In genomic region chr11:57827048-57827914, GRCm38 (mm10) we compare ENCODE assay signal across 10 mouse cellular contexts. TPM values are rescaled to one million over a fixed set of nuclear protein-coding genes. Genes with fewer than 3 reads are reported as not detected.
DNase-seq lines count a peak whose midpoint lies in the region; ATAC-seq and TF ChIP-seq lines count a peak whose summit lies in the region.
"Had no signal": no experiment of that assay in that cellular context is flagged by ENCODE, and none has a peak within 500 bp of the region (broad histone marks: within the 10 kb centered on the region; RNA-seq: fewer than 3 reads in every experiment).

No protein-coding gene starts in this region.

- H3K36me3 ChIP-seq in heart, embryonic 12.5 days = no peaks in the 10 kb centered on the region
- H3K36me3 ChIP-seq in hindbrain, embryonic 12.5 days = no peaks in the 10 kb centered on the region
- no peaks in the 10 kb centered on the region for H3K36me3 ChIP-seq in midbrain, embryonic 16.5 days (ENCODE audit: control insufficient read depth, insufficient read depth, low read length)

- H3K9me3 ChIP-seq in heart, embryonic 12.5 days (replicated peaks) = no peaks in the 10 kb centered on the region
- H3K9me3 ChIP-seq in hindbrain, embryonic 12.5 days (replicated peaks) = no peaks in the 10 kb centered on the region
- H3K9me3 ChIP-seq in midbrain, embryonic 16.5 days (replicated peaks; ENCODE audit: control insufficient read depth, low read length, poor library complexity, severe bottlenecking) = no peaks in the 10 kb centered on the region

- H3K4me1 ChIP-seq in heart, embryonic 12.5 days (replicated peaks) = peaks cover 28% of the 10 kb centered on the region
- no peaks in the 10 kb centered on the region for H3K4me1 ChIP-seq in bone marrow macrophage, adult 2 months (ENCODE audit: control insufficient read depth, insufficient read depth, low read length)
- H3K4me1 ChIP-seq in hindbrain, embryonic 12.5 days = peaks cover 7% of the 10 kb centered on the region
- H3K4me1 ChIP-seq in midbrain, embryonic 16.5 days (ENCODE audit: control insufficient read depth, insufficient read depth, low read length) = peaks cover 6% of the 10 kb centered on the region

- no peak for TF ChIP-seq POLR2A in bone marrow macrophage, adult 2 months (IDR thresholded peaks at IDR 0.05; ENCODE audit: borderline replicate concordance, low read depth, low read length)

- H3K9ac ChIP-seq in heart, embryonic 12.5 days = peak overlapping the region; percentile 80
- H3K9ac ChIP-seq in hindbrain, embryonic 12.5 days = peak overlapping the region; percentile 38; the same call in 1 of the 2 replicates
- no peak overlapping the region for H3K9ac ChIP-seq in midbrain, embryonic 16.5 days (ENCODE audit: low read depth, low read length)

- peak overlapping the region; percentile 80 for H3K4me2 ChIP-seq in heart, embryonic 12.5 days
- H3K4me2 ChIP-seq in hindbrain, embryonic 12.5 days (replicated peaks) = peak overlapping the region; percentile 44
- peak overlapping the region; percentile 47 for H3K4me2 ChIP-seq in midbrain, embryonic 16.5 days (ENCODE audit: low read length)

- peaks cover 43% of the 10 kb centered on the region for H3K27me3 ChIP-seq in heart, embryonic 12.5 days (replicated peaks)
- H3K27me3 ChIP-seq in hindbrain, embryonic 12.5 days = peaks cover 85% of the 10 kb centered on the region
- H3K27me3 ChIP-seq in midbrain, embryonic 16.5 days (ENCODE audit: control insufficient read depth, insufficient read depth, low read depth, low read length) = peaks cover 38% of the 10 kb centered on the region

- no peak for ATAC-seq in heart, embryonic 12.5 days (ENCODE audit: insufficient number of reproducible peaks, low FRiP score)
- ATAC-seq in hindbrain, embryonic 12.5 days (ENCODE audit: low FRiP score) = no peak
- ATAC-seq in midbrain, embryonic 16.5 days = no peak
- no peak for ATAC-seq in erythroid progenitor cell, adult 5-6 weeks (replicated peaks; ENCODE audit: low FRiP score, poor library complexity, severe bottlenecking)

- under 1% methylated on average over 41 of the region's 41 CpGs for WGBS in heart, embryonic 12.5 days
- under 1% methylated on average over 39 of the region's 41 CpGs for WGBS in hindbrain, embryonic 12.5 days
- under 1% methylated on average over 41 of the region's 41 CpGs for WGBS in midbrain, embryonic 16.5 days

- peak overlapping the region; percentile 60 for H3K4me3 ChIP-seq in heart, embryonic 12.5 days
- H3K4me3 ChIP-seq in bone marrow macrophage, adult 2 months (ENCODE audit: insufficient read depth, low read length) = peak overlapping the region; percentile 35
- peak overlapping the region; percentile 27 for H3K4me3 ChIP-seq in hindbrain, embryonic 12.5 days
- H3K4me3 ChIP-seq in midbrain, embryonic 16.5 days (ENCODE audit: low read depth, low read length) = peak overlapping the region; percentile 29

- peak overlapping the region; percentile 76 for H3K27ac ChIP-seq in heart, embryonic 12.5 days (ENCODE audit: poor library complexity, severe bottlenecking)
- H3K27ac ChIP-seq in bone marrow macrophage, adult 2 months (ENCODE audit: insufficient read depth, low read depth, low read length) = no peak overlapping the region
- H3K27ac ChIP-seq in hindbrain, embryonic 12.5 days = no peak overlapping the region
- H3K27ac ChIP-seq in midbrain, embryonic 16.5 days (ENCODE audit: low read length) = no peak overlapping the region

- no peak for DNase-seq in heart, adult 9 months (ENCODE audit: low spot score in 2 of 2)
- DNase-seq in right cerebral cortex, adult 2 months (ENCODE audit: low spot score in 2 of 2) = no peak
- DNase-seq in ovary, adult 18-20 months (ENCODE audit: low spot score) = no peak

- no peak for TF ChIP-seq CTCF in bone marrow macrophage, adult 2 months (IDR thresholded peaks at IDR 0.05; ENCODE audit: low read depth, low read length)

RNA-seq across cellular contexts. Expression of gene Hand1, which starts 5.3 kb away (rescaled TPM):
- 62.0 and 66.2 TPM in 2 replicates for polyA plus RNA-seq in heart, embryonic 12.5 days (2016; fragmentation: Nextera tagmentation; extraction: Ambion mirVana)
- polyA plus RNA-seq in bone marrow macrophage, adult 2 months (2012; ENCODE audit: insufficient read depth, insufficient read length, missing spikeins) = not detected in 2 replicates
- 0.25 and 0.32 TPM in 2 replicates for polyA plus RNA-seq in hindbrain, embryonic 12.5 days (2016; fragmentation: Nextera tagmentation; extraction: Ambion mirVana)
- not detected in 2 replicates for polyA plus RNA-seq in midbrain, embryonic 16.5 days (2015; fragmentation: Nextera tagmentation; extraction: Ambion mirVana)
- total RNA-seq in erythroid progenitor cell, adult 5-6 weeks (2015; ENCODE audit: low replicate concordance) = not detected in 2 replicates
- total RNA-seq in erythroid progenitor cell, adult 5-6 weeks (2017; ENCODE audit: low replicate concordance) = not detected in 2 replicates
- total RNA-seq: hematopoietic stem cell, adult 5-6 weeks; MEL had no signal

RNA-seq across cellular contexts. Expression of gene Sap30l, which starts 25.8 kb away (rescaled TPM):
- 15.0 and 17.3 TPM in 2 replicates for polyA plus RNA-seq in heart, embryonic 12.5 days (2016; fragmentation: Nextera tagmentation; extraction: Ambion mirVana)
- polyA plus RNA-seq in bone marrow macrophage, adult 2 months (2012; ENCODE audit: insufficient read depth, insufficient read length, missing spikeins) = 26.1 and 28.4 TPM in 2 replicates
- polyA plus RNA-seq in hindbrain, embryonic 12.5 days (2016; fragmentation: Nextera tagmentation; extraction: Ambion mirVana) = 18.6 and 20.8 TPM in 2 replicates
- polyA plus RNA-seq in midbrain, embryonic 16.5 days (2015; fragmentation: Nextera tagmentation; extraction: Ambion mirVana) = 5.6 and 5.9 TPM in 2 replicates
- 1.8 and 11.7 TPM in 2 replicates for total RNA-seq in erythroid progenitor cell, adult 5-6 weeks (2015; ENCODE audit: low replicate concordance)
- total RNA-seq in erythroid progenitor cell, adult 5-6 weeks (2017; ENCODE audit: low replicate concordance) = 1.3 and 5.9 TPM in 2 replicates

Comparison
In these comparisons a context has a peak if more than half of its experiments do, and no peak if none do; other contexts are left out.
1. RNA of gene Hand1, which starts 5.3 kb away (polyA plus RNA-seq): 62.0 to 66.2 TPM in heart, embryonic 12.5 days; 0.25 to 0.32 TPM in hindbrain, embryonic 12.5 days, not detected in bone marrow macrophage, adult 2 months and not detected in midbrain, embryonic 16.5 days; every median in the first group is over 10 times any median in the second.
2. Peak in every context shown above with its lines, with median percentiles within 50 percentile points of each other: H3K4me2 ChIP-seq and H3K4me3 ChIP-seq.